Mouse (Mus musculus) inflammation-experienced regulatory T-cells, adult 16 weeks (primary cell): ENCODE measurements around the gene Nr5a1. TPM values are rescaled to one million over a fixed set of nuclear protein-coding genes. Genes with fewer than 3 reads are reported as not detected.

Experiments
- polyA plus RNA-seq: library from polyadenylated mRNA; unstranded; fragments of 100-300 nt; shearing (Covaris generic); gene quantifications from one replicate; pipeline ENCODE4 v1.2.1, GENCODE M21; 2017

Nr5a1 gene
- not detected for polyA plus RNA-seq

DNA sequence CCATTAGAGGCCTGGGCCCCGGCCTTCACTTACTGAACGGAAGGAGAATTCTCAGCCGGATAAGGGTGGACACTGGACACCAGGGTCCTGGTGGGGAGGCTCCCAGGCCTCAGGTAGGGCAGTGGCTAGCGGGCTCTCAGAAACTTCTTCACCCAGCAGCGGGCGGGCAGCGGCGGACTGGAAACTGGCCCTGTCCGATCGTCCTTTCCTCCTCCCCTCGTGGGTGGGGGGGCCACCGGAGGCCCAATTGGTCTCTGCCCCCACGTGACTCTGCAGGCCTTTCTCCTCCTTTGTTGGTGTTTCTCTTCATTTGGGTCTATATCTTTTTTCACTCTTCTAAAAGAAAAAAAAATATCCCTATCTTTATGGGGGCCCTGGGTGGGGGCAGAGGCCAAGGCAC lies at the start of gene Nr5a1:
TSS of gene Nr5a1 (minus strand) at position 219 of the 400 bp plus-strand sequence.

DNA sequence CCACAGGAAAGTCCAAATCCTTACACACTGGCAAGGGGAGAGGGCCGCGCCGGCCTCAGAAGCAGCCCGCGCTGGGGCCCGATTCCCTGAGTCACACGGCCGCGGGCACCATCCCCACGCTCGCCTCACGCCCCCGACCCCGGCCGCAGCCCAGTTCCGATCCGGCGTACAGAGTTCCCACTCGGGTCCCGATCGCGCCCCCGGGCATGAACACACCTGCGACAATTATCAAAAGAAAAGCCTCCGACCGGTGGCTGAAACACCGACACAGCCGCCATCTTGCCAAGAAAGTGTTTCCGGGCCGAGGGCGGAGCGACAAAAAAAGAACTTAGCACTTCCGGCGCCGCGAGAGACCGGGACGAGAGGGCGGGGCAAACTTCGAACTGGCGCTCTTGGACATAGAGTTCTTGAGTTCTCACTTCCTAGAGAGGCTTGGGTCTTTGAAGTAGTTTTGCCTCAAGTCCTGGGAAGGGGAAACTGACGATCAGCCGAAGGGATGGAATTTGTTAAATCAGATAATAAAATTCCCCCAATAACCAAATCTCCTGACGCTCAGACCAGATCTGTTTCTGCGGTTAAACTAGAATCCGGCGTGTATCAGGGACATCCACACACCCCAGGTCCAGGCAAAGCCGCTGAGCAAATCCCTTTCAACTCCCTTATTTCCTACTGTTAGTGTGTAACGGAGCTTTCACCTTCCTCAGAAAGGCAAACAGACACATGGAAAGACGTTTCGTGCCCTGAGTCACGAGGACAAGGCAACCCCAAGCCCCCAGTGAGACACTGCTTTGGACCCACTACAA lies 70.5 kb downstream of the Nr5a1 start, which contains the start of gene Psmb7:
TSS of gene Psmb7 (minus strand) at position 463 of the 803 bp plus-strand sequence.

Other genes starting within 250 kb of the Nr5a1 start
- 2.9 TPM for gene Nek6, start 202.9 kb downstream of the Nr5a1 start, polyA plus RNA-seq
- gene Psmb7, start 70.5 kb downstream of the Nr5a1 start, polyA plus RNA-seq = 95.3 TPM
- 1.2 TPM for gene Nr6a1, start 213.1 kb upstream of the Nr5a1 start, polyA plus RNA-seq
- gene Olfml2a, start 217.4 kb upstream of the Nr5a1 start, polyA plus RNA-seq = not detected